Mouse (Mus musculus): ENCODE results near the gene Cep135. TPM values are rescaled to one million over a fixed set of nuclear protein-coding genes. Genes with fewer than 3 reads are reported as not detected.

Gene Cep135
- polyA plus RNA-seq, 1 experiment from 2014 or later, result 11.1 TPM

DNA sequence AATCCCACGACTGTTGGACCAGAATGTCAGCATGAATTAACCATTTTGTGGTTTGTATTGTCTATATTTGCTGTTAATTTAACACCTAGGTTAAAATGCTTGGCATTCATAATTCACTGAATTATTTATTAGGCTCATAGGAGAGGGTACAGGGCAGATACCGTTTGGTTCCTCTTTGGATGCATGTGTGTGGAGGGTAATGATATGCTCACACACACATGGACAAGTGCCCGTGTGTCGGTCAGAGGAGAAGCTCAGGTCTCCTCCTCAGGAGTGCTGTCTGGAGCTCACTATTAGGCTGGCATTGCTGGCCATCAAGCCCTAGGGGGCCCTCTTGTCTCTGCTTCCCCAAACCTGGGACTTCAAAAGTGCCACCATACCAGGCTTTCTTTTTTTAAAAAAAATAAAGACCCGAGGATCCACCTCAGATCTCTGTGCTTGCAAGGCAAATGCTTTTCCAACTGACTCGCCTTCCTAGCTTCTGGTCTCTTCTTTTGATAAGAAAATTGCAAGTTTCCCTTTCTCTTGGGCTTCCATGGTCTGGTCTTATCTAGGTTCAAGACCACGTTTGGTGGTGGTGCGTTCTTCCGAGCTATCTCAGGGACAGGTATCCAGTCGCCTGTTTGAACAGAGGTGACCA, 99.6 kb downstream of the Cep135 start:
- Histone ChIP-seq H3K9ac (ENCODE audit: low read length) (no peak overlapping the region), H3K9me3 (ENCODE audit: control insufficient read depth, low read length) (no peaks in the 10 kb centered on the region), H3K27me3 (ENCODE audit: control insufficient read depth, insufficient read depth, low read length) (no peaks in the 10 kb centered on the region), H3K4me3 (ENCODE audit: low read depth, low read length) (no peak overlapping the region), H3K36me3 (ENCODE audit: control insufficient read depth, insufficient read depth, low read length) (no peaks in the 10 kb centered on the region), H3K27ac (ENCODE audit: low read depth, low read length) (no peak overlapping the region), H3K4me1 (ENCODE audit: control insufficient read depth, insufficient read depth, low read length) (peaks cover 4% of the 10 kb centered on the region), H3K4me2 (no peak overlapping the region)
- 91% methylated on average over 10 of the region's 10 CpGs for WGBS
- ATAC-seq (ENCODE audit: low FRiP score) (no peak), DNase-seq (ENCODE audit: low spot score, missing footprints) (no peak)

GRCm38 (mm10) chr5:76688643-76689042, 100.1 kb downstream of the Cep135 start:
- H3K36me3 ChIP-seq (ENCODE audit: control insufficient read depth, insufficient read depth, low read length), result no peaks in the 10 kb centered on the region
- H3K4me2 ChIP-seq, result no peak overlapping the region
- H3K27ac ChIP-seq (ENCODE audit: low read depth, low read length), result no peak overlapping the region
- no peak overlapping the region for H3K4me3 ChIP-seq (ENCODE audit: low read depth, low read length)
- DNase-seq (ENCODE audit: low spot score, missing footprints) (no peak), ATAC-seq (ENCODE audit: low FRiP score) (no peak)
- no peak overlapping the region for H3K9ac ChIP-seq (ENCODE audit: low read length)
- 92% methylated on average over 6 of the region's 6 CpGs for WGBS
- no peaks in the 10 kb centered on the region for H3K27me3 ChIP-seq (ENCODE audit: control insufficient read depth, insufficient read depth, low read length)
- no peaks in the 10 kb centered on the region for H3K4me1 ChIP-seq (ENCODE audit: control insufficient read depth, insufficient read depth, low read length)
- no peaks in the 10 kb centered on the region for H3K9me3 ChIP-seq (ENCODE audit: control insufficient read depth, low read length)

DNA sequence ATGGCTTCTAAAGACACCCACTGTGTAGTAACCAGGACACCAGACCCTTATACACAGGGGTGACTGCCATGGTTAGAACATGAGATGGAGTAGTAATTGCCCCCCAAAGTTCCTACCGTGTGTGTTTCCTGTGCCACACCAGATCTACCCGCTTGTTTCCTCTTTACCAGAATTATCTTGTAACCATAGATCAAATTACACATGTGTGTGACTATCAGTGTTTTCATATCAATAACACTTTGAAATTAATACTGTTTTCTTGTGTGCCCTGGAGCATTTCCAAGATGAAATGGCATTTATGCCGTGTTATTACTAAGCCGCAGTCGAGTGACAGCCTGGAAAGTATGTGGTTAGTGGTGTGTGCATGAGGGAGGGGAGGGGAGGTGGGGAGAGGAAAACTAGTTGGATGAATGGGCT, 101.7 kb downstream of the Cep135 start:
- 86% methylated on average over 5 of the region's 5 CpGs for WGBS

GRCm38 (mm10) chr5:76691251-76691650, 102.8 kb downstream of the Cep135 start:
- Histone ChIP-seq H3K9me3 (ENCODE audit: control insufficient read depth, low read length) (peaks cover 6% of the 10 kb centered on the region; the same call in 1 of the 2 replicates), H3K4me1 (ENCODE audit: control insufficient read depth, insufficient read depth, low read length) (no peaks in the 10 kb centered on the region), H3K4me2 (no peak overlapping the region), H3K27me3 (ENCODE audit: control insufficient read depth, insufficient read depth, low read length) (no peaks in the 10 kb centered on the region), H3K9ac (ENCODE audit: low read length) (no peak overlapping the region), H3K36me3 (ENCODE audit: control insufficient read depth, insufficient read depth, low read length) (no peaks in the 10 kb centered on the region), H3K4me3 (ENCODE audit: low read depth, low read length) (no peak overlapping the region), H3K27ac (ENCODE audit: low read depth, low read length) (no peak overlapping the region)
- DNase-seq (ENCODE audit: low spot score, missing footprints), result peak; percentile 31
- 89% methylated on average over 5 of the region's 5 CpGs for WGBS
- ATAC-seq (ENCODE audit: low FRiP score), result no peak

More for the DNA sequence above, 101.7 kb downstream of the Cep135 start:
- Histone ChIP-seq H3K36me3 (ENCODE audit: control insufficient read depth, insufficient read depth, low read length) (no peaks in the 10 kb centered on the region), H3K27ac (ENCODE audit: low read depth, low read length) (no peak overlapping the region), H3K4me1 (ENCODE audit: control insufficient read depth, insufficient read depth, low read length) (no peaks in the 10 kb centered on the region), H3K4me3 (ENCODE audit: low read depth, low read length) (no peak overlapping the region), H3K4me2 (no peak overlapping the region), H3K9me3 (ENCODE audit: control insufficient read depth, low read length) (0 out of 2 replicates have a peak, but pooled peaks cover 1% of the 10 kb centered on the region), H3K27me3 (ENCODE audit: control insufficient read depth, insufficient read depth, low read length) (no peaks in the 10 kb centered on the region), H3K9ac (ENCODE audit: low read length) (no peak overlapping the region)
- ATAC-seq (ENCODE audit: low FRiP score) (no peak), DNase-seq (ENCODE audit: low spot score, missing footprints) (peak; percentile 65)

DNA sequence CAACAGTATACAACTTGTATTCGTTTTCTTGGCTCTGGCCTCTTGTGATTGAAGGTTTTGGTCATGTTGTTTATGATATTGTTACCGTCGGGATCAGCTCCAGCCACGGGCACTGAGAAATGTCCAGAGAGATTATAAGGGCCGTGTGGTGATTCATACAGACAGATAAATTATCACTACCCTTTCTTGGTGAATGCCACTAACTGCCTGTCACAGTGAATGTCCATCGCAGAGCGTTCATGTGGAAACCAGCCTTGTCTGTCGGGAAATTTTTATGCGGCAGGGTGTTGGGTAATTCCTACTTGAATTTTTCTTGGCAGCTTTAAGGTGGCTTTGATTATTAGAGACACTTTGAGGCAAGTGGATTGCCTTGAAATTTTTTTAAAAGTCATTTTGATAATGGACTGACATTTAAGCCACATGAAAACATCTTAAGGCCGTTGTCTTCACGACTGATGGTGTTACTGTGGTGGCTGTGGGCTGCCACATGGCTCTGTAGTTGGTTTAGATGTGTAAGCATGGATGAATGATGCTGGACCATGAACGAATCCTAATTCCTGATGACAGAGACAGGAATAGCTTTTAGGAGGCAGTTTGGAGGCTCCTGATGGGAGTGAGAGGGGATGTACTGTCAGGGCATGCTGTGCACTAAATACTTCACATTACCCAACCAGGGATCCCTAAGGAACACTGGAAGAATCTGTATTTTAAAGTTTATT, 103.4 kb downstream of the Cep135 start:
- Histone ChIP-seq H3K9ac (ENCODE audit: low read length) (no peak overlapping the region), H3K4me2 (no peak overlapping the region), H3K27ac (ENCODE audit: low read depth, low read length) (no peak overlapping the region), H3K27me3 (ENCODE audit: control insufficient read depth, insufficient read depth, low read length) (no peaks in the 10 kb centered on the region), H3K4me3 (ENCODE audit: low read depth, low read length) (no peak overlapping the region), H3K9me3 (ENCODE audit: control insufficient read depth, low read length) (peaks cover 6% of the 10 kb centered on the region; the same call in 1 of the 2 replicates), H3K36me3 (ENCODE audit: control insufficient read depth, insufficient read depth, low read length) (no peaks in the 10 kb centered on the region), H3K4me1 (ENCODE audit: control insufficient read depth, insufficient read depth, low read length) (no peaks in the 10 kb centered on the region)
- peak; percentile 35 for DNase-seq (ENCODE audit: low spot score, missing footprints)
- no peak for ATAC-seq (ENCODE audit: low FRiP score)
- WGBS, result 86% methylated on average over 12 of the region's 12 CpGs

Other genes with a start within 250 kb of the Cep135 start
- gene Nmu, start 224.9 kb upstream of the Cep135 start, polyA plus RNA-seq (2014; fragmentation: Nextera tagmentation; extraction: Ambion mirVana), result 0.21 and 0.22 TPM in 2 replicates
- gene Gm7271, start 104.7 kb upstream of the Cep135 start, polyA plus RNA-seq (2014; fragmentation: Nextera tagmentation; extraction: Ambion mirVana), result 0.33 and 0.47 TPM in 2 replicates
- 49.1 and 56.6 TPM in 2 replicates for gene Exoc1, start 59.4 kb upstream of the Cep135 start, polyA plus RNA-seq (2014; fragmentation: Nextera tagmentation; extraction: Ambion mirVana)
- 33.0 TPM in 2 replicates for gene C530008M17Rik, start 67.8 kb downstream of the Cep135 start, polyA plus RNA-seq (2014; fragmentation: Nextera tagmentation; extraction: Ambion mirVana)

All from midbrain, embryonic 11.5 days (tissue).